ENCODE assay signal across 11 mouse cellular contexts in the genomic region with DNA sequence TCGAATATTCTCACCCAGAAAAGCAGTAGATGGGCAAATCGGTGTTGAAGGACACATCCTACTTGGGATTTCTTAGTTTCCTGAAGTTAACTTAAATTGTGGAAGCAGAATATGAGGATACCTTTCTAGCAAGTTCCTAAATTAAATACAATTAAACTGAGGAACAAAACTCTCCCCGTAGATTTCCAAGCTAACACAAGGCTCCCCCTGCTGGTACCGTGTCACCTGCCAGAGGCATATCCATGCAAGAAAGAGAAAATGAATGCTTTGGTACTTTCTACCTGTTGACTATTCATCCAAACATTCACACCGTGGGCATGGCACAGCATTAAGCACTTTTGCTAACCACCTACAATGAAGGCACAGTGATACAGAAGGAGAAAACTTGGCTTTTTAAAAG. TPM values are rescaled to one million over a fixed set of nuclear protein-coding genes. Genes with fewer than 3 reads are reported as not detected.
A peak's percentile ranks its signal among the peaks of the same experiment; 100 is the strongest.
DNase-seq lines count a peak whose midpoint lies in the region; ATAC-seq lines count a peak whose summit lies in the region.
"Had no signal": no experiment of that assay in that cellular context is flagged by ENCODE, and none has a peak within 500 bp of the region (broad histone marks: within the 10 kb centered on the region; RNA-seq: fewer than 3 reads in every experiment).

No protein-coding gene starts in this region.

- ATAC-seq in kidney, embryonic 16.5 days (ENCODE audit: low FRiP score, low TSS enrichment): no peak

- peak; percentile 58 for DNase-seq in adrenal gland, postnatal 10 days
- no peak for DNase-seq in adrenal gland, adult 8-10 months
- peak; percentile 55 for DNase-seq in kidney, adult 18-20 months
- DNase-seq in 416B (ENCODE audit: low read depth): peak; percentile 22
- peak; percentile 56 to 79 for DNase-seq in kidney, postnatal 25 days
- DNase-seq in spleen, adult 12 weeks (ENCODE audit: low spot score): no peak
- DNase-seq in spleen, postnatal 14 days (ENCODE audit: low spot score in 2 of 2): no peak
- DNase-seq: cerebellum, adult 9-10 months had no signal

- H3K4me1 ChIP-seq in kidney, embryonic 16.5 days (ENCODE audit: insufficient read depth, low read length): no peaks in the 10 kb centered on the region
- H3K4me1 ChIP-seq: heart, embryonic 10.5 days; liver, embryonic 15.5 days had no signal

- H3K9ac ChIP-seq in kidney, embryonic 16.5 days (replicated peaks; ENCODE audit: low read length): no peak overlapping the region
- H3K9ac ChIP-seq: liver, embryonic 15.5 days had no signal

- no peak overlapping the region for H3K27ac ChIP-seq in kidney, embryonic 16.5 days (ENCODE audit: low read length)
- H3K27ac ChIP-seq: heart, embryonic 10.5 days; liver, embryonic 15.5 days had no signal

- 82% methylated on average over 5 of the region's 5 CpGs for WGBS in kidney, embryonic 16.5 days

- H3K4me3 ChIP-seq in kidney, embryonic 16.5 days (ENCODE audit: low read length): no peak overlapping the region
- H3K4me3 ChIP-seq: heart, embryonic 10.5 days; liver, embryonic 15.5 days had no signal

- H3K36me3 ChIP-seq in kidney, embryonic 16.5 days (ENCODE audit: insufficient read depth, low read length): no peaks in the 10 kb centered on the region
- H3K36me3 ChIP-seq: heart, embryonic 10.5 days; liver, embryonic 15.5 days had no signal

- H3K4me2 ChIP-seq in kidney, embryonic 16.5 days (replicated peaks; ENCODE audit: low read depth, low read length): no peak overlapping the region
- H3K4me2 ChIP-seq: liver, embryonic 15.5 days had no signal

- no peaks in the 10 kb centered on the region for H3K27me3 ChIP-seq in kidney, embryonic 16.5 days (ENCODE audit: insufficient read depth, low read length)
- H3K27me3 ChIP-seq: liver, embryonic 15.5 days had no signal

- H3K9me3 ChIP-seq in kidney, embryonic 16.5 days (ENCODE audit: low read length): no peaks in the 10 kb centered on the region
- H3K9me3 ChIP-seq: heart, embryonic 10.5 days; liver, embryonic 15.5 days had no signal

RNA-seq across cellular contexts. Expression of a gene that starts 48.9 kb away (rescaled TPM):
- 10 to 100 TPM; 57.2 to 67.8 TPM for total RNA-seq in adrenal gland, postnatal 10 days (2021)
- total RNA-seq in adrenal gland, adult 8-10 months (2022): 10 to 100 TPM; 29.9 to 57.4 (median 46.2) TPM
- polyA plus RNA-seq in kidney, embryonic 16.5 days (2015; fragmentation: Nextera tagmentation; extraction: Ambion mirVana): 67.3 and 67.5 TPM in 2 replicates

Comparison
In these comparisons a context has a peak if more than half of its experiments do, and no peak if none do; other contexts are left out.
1. DNase-seq: peak in adrenal gland, postnatal 10 days (single experiment), kidney, adult 18-20 months (single experiment), 416B (single experiment) and kidney, postnatal 25 days (2 of 2); none in adrenal gland, adult 8-10 months (single experiment), spleen, adult 12 weeks (single experiment) and spleen, postnatal 14 days (0 of 2).